ENCODE assay signal across 8 mouse cellular contexts in genomic region chr4:139054300-139054923, GRCm38 (mm10). TPM values are rescaled to one million over a fixed set of nuclear protein-coding genes. Genes with fewer than 3 reads are reported as not detected.
DNase-seq lines count a peak whose midpoint lies in the region; ATAC-seq lines count a peak whose summit lies in the region.
"Had no signal": no experiment of that assay in that cellular context is flagged by ENCODE, and none has a peak within 500 bp of the region (broad histone marks: within the 10 kb centered on the region; RNA-seq: fewer than 3 reads in every experiment).

No protein-coding gene starts in this region.

- ATAC-seq in frontal cortex, adult (ENCODE audit: low TSS enrichment) = peak; percentile 35; the same call in 1 of the 2 replicates

- DNase-seq in left cerebral cortex, adult 11 months (ENCODE audit: low spot score) = peak; percentile 57
- no peak for DNase-seq in left cerebral cortex, adult 18-20 months (ENCODE audit: low spot score in 2 of 2)
- DNase-seq in left cerebral cortex, adult 9 months (ENCODE audit: low spot score in 2 of 2) = peak; percentile 57 to 59
- DNase-seq in right cerebral cortex, postnatal 14 days = peak; percentile 64
- no peak for DNase-seq in kidney, postnatal 10 days
- no peak for DNase-seq in adrenal gland, postnatal 10 days
- DNase-seq: cerebellum, adult 18-20 months had no signal

RNA-seq across cellular contexts. Expression of gene Htr6, which starts 21.0 kb away (rescaled TPM):
- 1 to 10 TPM; 5.7 to 7.6 TPM for total RNA-seq in left cerebral cortex, adult 18-20 months (2021)
- total RNA-seq in adrenal gland, postnatal 10 days (2021) = under 1 TPM in 1 of 2 experiments, not detected in 1; 0.45 TPM

RNA-seq across cellular contexts. Expression of gene Nbl1, which starts 38.4 kb away (rescaled TPM):
- total RNA-seq in left cerebral cortex, adult 18-20 months (2021) = 10 to 100 TPM; 62.6 to 66.6 TPM
- total RNA-seq in adrenal gland, postnatal 10 days (2021) = 10 to 100 TPM; 39.7 to 40.9 TPM

Comparison
In these comparisons a context has a peak if more than half of its experiments do, and no peak if none do; other contexts are left out.
1. DNase-seq: peak in left cerebral cortex, adult 11 months (single experiment), left cerebral cortex, adult 9 months (2 of 2) and right cerebral cortex, postnatal 14 days (single experiment); none in left cerebral cortex, adult 18-20 months (0 of 2), kidney, postnatal 10 days (single experiment) and adrenal gland, postnatal 10 days (single experiment).
2. RNA of gene Htr6, which starts 21.0 kb away (total RNA-seq): 5.7 to 7.6 TPM in left cerebral cortex, adult 18-20 months; 0.45 TPM in adrenal gland, postnatal 10 days; every median in the first group is over 4 times any median in the second.